In genomic region chr7:92743325-92743724, GRCm38 (mm10) we compare ENCODE assay signal across 10 mouse cellular contexts. TPM values are rescaled to one million over a fixed set of nuclear protein-coding genes. Genes with fewer than 3 reads are reported as not detected.
DNase-seq lines count a peak whose midpoint lies in the region; ATAC-seq lines count a peak whose summit lies in the region.
"Had no signal": no experiment of that assay in that cellular context is flagged by ENCODE, and none has a peak within 500 bp of the region (broad histone marks: within the 10 kb centered on the region; RNA-seq: fewer than 3 reads in every experiment).

No protein-coding gene starts in this region.

- H3K9ac ChIP-seq in kidney, embryonic 14.5 days (ENCODE audit: low read depth, low read length), result no peak overlapping the region
- peak overlapping the region; percentile 5; the same call in 1 of the 2 replicates for H3K9ac ChIP-seq in embryonic facial prominence, embryonic 11.5 days (replicated peaks; ENCODE audit: low read length)
- H3K9ac ChIP-seq in intestine, embryonic 16.5 days (ENCODE audit: low read depth, low read length), result peak overlapping the region; percentile 72
- peak overlapping the region; percentile 98 for H3K9ac ChIP-seq in neural tube, embryonic 13.5 days

- H3K4me2 ChIP-seq in kidney, embryonic 14.5 days (replicated peaks; ENCODE audit: low read depth, low read length), result peak overlapping the region; percentile 92
- peak overlapping the region; percentile 88 for H3K4me2 ChIP-seq in embryonic facial prominence, embryonic 11.5 days (ENCODE audit: low read depth, low read length)
- H3K4me2 ChIP-seq in intestine, embryonic 16.5 days (ENCODE audit: low read depth, low read length), result peak overlapping the region; percentile 77
- peak overlapping the region; percentile 85 for H3K4me2 ChIP-seq in neural tube, embryonic 13.5 days

- no peak for ATAC-seq in kidney, embryonic 14.5 days (ENCODE audit: low FRiP score, low TSS enrichment)
- ATAC-seq in embryonic facial prominence, embryonic 11.5 days (replicated peaks; ENCODE audit: insufficient number of reproducible peaks, low FRiP score, low TSS enrichment, low read depth), result no peak
- no peak for ATAC-seq in intestine, embryonic 16.5 days
- no peak for ATAC-seq in neural tube, embryonic 13.5 days (ENCODE audit: low read depth)
- ATAC-seq in erythroid progenitor cell, adult 5-6 weeks (replicated peaks; ENCODE audit: low FRiP score, poor library complexity, severe bottlenecking), result no peak

- H3K9me3 ChIP-seq in kidney, embryonic 14.5 days (ENCODE audit: control insufficient read depth, low read length), result no peaks in the 10 kb centered on the region
- no peaks in the 10 kb centered on the region for H3K9me3 ChIP-seq in embryonic facial prominence, embryonic 11.5 days (replicated peaks; ENCODE audit: control insufficient read depth, low read length)
- H3K9me3 ChIP-seq in intestine, embryonic 16.5 days (ENCODE audit: control insufficient read depth, low read length), result no peaks in the 10 kb centered on the region
- H3K9me3 ChIP-seq in neural tube, embryonic 13.5 days, result no peaks in the 10 kb centered on the region

- peaks cover 17% of the 10 kb centered on the region; the same call in 1 of the 2 replicates for H3K4me1 ChIP-seq in kidney, embryonic 14.5 days (ENCODE audit: control insufficient read depth, insufficient read depth, low read length)
- H3K4me1 ChIP-seq in embryonic facial prominence, embryonic 11.5 days (ENCODE audit: control insufficient read depth, insufficient read depth, low read length), result no peaks in the 10 kb centered on the region
- H3K4me1 ChIP-seq in intestine, embryonic 16.5 days (ENCODE audit: control insufficient read depth, insufficient read depth, low read length), result peaks cover 18% of the 10 kb centered on the region
- peaks cover 41% of the 10 kb centered on the region for H3K4me1 ChIP-seq in neural tube, embryonic 13.5 days (replicated peaks)

- H3K36me3 ChIP-seq in kidney, embryonic 14.5 days (ENCODE audit: control insufficient read depth, insufficient read depth, low read length), result peaks cover 11% of the 10 kb centered on the region
- no peaks in the 10 kb centered on the region for H3K36me3 ChIP-seq in embryonic facial prominence, embryonic 11.5 days (replicated peaks; ENCODE audit: control insufficient read depth, insufficient read depth, low read depth, low read length)
- no peaks in the 10 kb centered on the region for H3K36me3 ChIP-seq in intestine, embryonic 16.5 days (ENCODE audit: control insufficient read depth, insufficient read depth, low read length)
- peaks cover 5% of the 10 kb centered on the region for H3K36me3 ChIP-seq in neural tube, embryonic 13.5 days

- DNase-seq in kidney, adult 8-10 months, result no peak
- no peak for DNase-seq in embryonic facial prominence, embryonic 11.5 days (ENCODE audit: low spot score)
- no peak for DNase-seq in testis, postnatal 10 days (ENCODE audit: low spot score)
- no peak for DNase-seq in right cerebral cortex, postnatal 10 days (ENCODE audit: low spot score in 2 of 2)
- DNase-seq: lung, adult 2 months; thymus, postnatal 14 days had no signal

- peak overlapping the region; percentile 93; the same call in 1 of the 2 replicates for H3K4me3 ChIP-seq in kidney, embryonic 14.5 days (ENCODE audit: low read length)
- peak overlapping the region; percentile 65 for H3K4me3 ChIP-seq in embryonic facial prominence, embryonic 11.5 days (ENCODE audit: low read depth, low read length)
- peak overlapping the region; percentile 74 for H3K4me3 ChIP-seq in intestine, embryonic 16.5 days (ENCODE audit: low read length)
- H3K4me3 ChIP-seq in neural tube, embryonic 13.5 days, result peak overlapping the region; percentile 82

- 8% methylated on average over 6 of the region's 6 CpGs for WGBS in kidney, embryonic 14.5 days
- WGBS in embryonic facial prominence, embryonic 11.5 days, result 6% methylated on average over 6 of the region's 6 CpGs
- WGBS in intestine, embryonic 16.5 days, result 14% methylated on average over 6 of the region's 6 CpGs
- under 1% methylated on average over 6 of the region's 6 CpGs for WGBS in neural tube, embryonic 13.5 days

- no peak overlapping the region for H3K27ac ChIP-seq in kidney, embryonic 14.5 days (ENCODE audit: low read depth, low read length)
- H3K27ac ChIP-seq in embryonic facial prominence, embryonic 11.5 days (replicated peaks; ENCODE audit: low read depth, low read length), result no peak overlapping the region
- peak overlapping the region; percentile 52 for H3K27ac ChIP-seq in intestine, embryonic 16.5 days (ENCODE audit: low read length)
- H3K27ac ChIP-seq in neural tube, embryonic 13.5 days (replicated peaks), result no peak overlapping the region; the same call in 1 of the 2 replicates

- no peaks in the 10 kb centered on the region for H3K27me3 ChIP-seq in kidney, embryonic 14.5 days (ENCODE audit: control insufficient read depth, insufficient read depth, low read length)
- H3K27me3 ChIP-seq in embryonic facial prominence, embryonic 11.5 days (ENCODE audit: control insufficient read depth, insufficient read depth, low read length), result no peaks in the 10 kb centered on the region
- no peaks in the 10 kb centered on the region for H3K27me3 ChIP-seq in intestine, embryonic 16.5 days (replicated peaks; ENCODE audit: control insufficient read depth, insufficient read depth, low read length)
- no peaks in the 10 kb centered on the region for H3K27me3 ChIP-seq in neural tube, embryonic 13.5 days

RNA-seq across cellular contexts. Expression of gene Rab30, which starts 1.9 kb away (rescaled TPM):
- polyA plus RNA-seq in kidney, embryonic 14.5 days (2014; fragmentation: Nextera tagmentation; extraction: Ambion mirVana), result 6.6 and 7.9 TPM in 2 replicates
- 21.4 and 23.8 TPM in 2 replicates for polyA plus RNA-seq in embryonic facial prominence, embryonic 11.5 days (2014; fragmentation: Nextera tagmentation; extraction: Ambion mirVana)
- 30.3 and 37.3 TPM in 2 replicates for polyA plus RNA-seq in intestine, embryonic 16.5 days (2015; fragmentation: Nextera tagmentation; extraction: Ambion mirVana)
- polyA plus RNA-seq in neural tube, embryonic 13.5 days (2015; fragmentation: Nextera tagmentation; extraction: Ambion mirVana), result 23.8 and 29.1 TPM in 2 replicates
- total RNA-seq in erythroid progenitor cell, adult 5-6 weeks (2015; ENCODE audit: low replicate concordance), result 23.9 and 52.3 TPM in 2 replicates
- total RNA-seq in erythroid progenitor cell, adult 5-6 weeks (2017; ENCODE audit: low replicate concordance), result 9.2 and 14.6 TPM in 2 replicates
